ENCODE assay signal across 8 mouse cellular contexts in genomic region chr3:152209177-152209966, GRCm38 (mm10). TPM values are rescaled to one million over a fixed set of nuclear protein-coding genes. Genes with fewer than 3 reads are reported as not detected.
A peak's percentile ranks its signal among the peaks of the same experiment; 100 is the strongest.
DNase-seq lines count a peak whose midpoint lies in the region; ATAC-seq lines count a peak whose summit lies in the region.

No protein-coding gene starts in this region.

- peak overlapping the region; percentile 100 for H3K9ac ChIP-seq in neural tube, embryonic 11.5 days (ENCODE audit: low read length)
- H3K9ac ChIP-seq in forebrain, embryonic 16.5 days (replicated peaks; ENCODE audit: low read depth, low read length) = peak overlapping the region; percentile 84
- peak overlapping the region; percentile 98 for H3K9ac ChIP-seq in kidney, embryonic 15.5 days

- DNase-seq in neural tube, embryonic 11.5 days (ENCODE audit: low spot score) = peak; percentile 58
- no peak for DNase-seq in neural tube, embryonic 10.5 days (ENCODE audit: extremely low spot score, low spot score)
- DNase-seq in ZHBTc4 (ENCODE audit: low read depth, low spot score) = peak; percentile 70
- DNase-seq in ovary, postnatal 36 days (ENCODE audit: low spot score) = no peak
- no peak for DNase-seq in spleen, postnatal 4 days (ENCODE audit: low spot score in 2 of 2)

- 9% methylated on average over 25 of the region's 25 CpGs for WGBS in neural tube, embryonic 11.5 days
- 5% methylated on average over 25 of the region's 25 CpGs for WGBS in forebrain, embryonic 16.5 days
- WGBS in kidney, embryonic 15.5 days = 3% methylated on average over 25 of the region's 25 CpGs

- H3K27ac ChIP-seq in neural tube, embryonic 11.5 days (ENCODE audit: low read depth, low read length) = peak overlapping the region; percentile 100
- peak overlapping the region; percentile 100 for H3K27ac ChIP-seq in forebrain, embryonic 16.5 days (ENCODE audit: low read length)
- H3K27ac ChIP-seq in kidney, embryonic 15.5 days = peak overlapping the region; percentile 99

- H3K9me3 ChIP-seq in neural tube, embryonic 11.5 days (ENCODE audit: control insufficient read depth, low read length) = no peaks in the 10 kb centered on the region
- H3K9me3 ChIP-seq in forebrain, embryonic 16.5 days (ENCODE audit: control insufficient read depth, low read length) = no peaks in the 10 kb centered on the region
- H3K9me3 ChIP-seq in kidney, embryonic 15.5 days (replicated peaks) = no peaks in the 10 kb centered on the region

- H3K27me3 ChIP-seq in neural tube, embryonic 11.5 days (ENCODE audit: control insufficient read depth, insufficient read depth, low read length) = no peaks in the 10 kb centered on the region
- H3K27me3 ChIP-seq in forebrain, embryonic 16.5 days (replicated peaks; ENCODE audit: control insufficient read depth, insufficient read depth, low read length) = no peaks in the 10 kb centered on the region
- H3K27me3 ChIP-seq in kidney, embryonic 15.5 days = no peaks in the 10 kb centered on the region

- peaks cover 18% of the 10 kb centered on the region for H3K4me1 ChIP-seq in neural tube, embryonic 11.5 days (ENCODE audit: control insufficient read depth, insufficient read depth, low read length)
- peaks cover 24% of the 10 kb centered on the region for H3K4me1 ChIP-seq in forebrain, embryonic 16.5 days (replicated peaks; ENCODE audit: control insufficient read depth, insufficient read depth, low read length)
- peaks cover 24% of the 10 kb centered on the region for H3K4me1 ChIP-seq in kidney, embryonic 15.5 days

- H3K4me3 ChIP-seq in neural tube, embryonic 11.5 days (ENCODE audit: low read depth, low read length) = peak overlapping the region; percentile 97
- peak overlapping the region; percentile 94 for H3K4me3 ChIP-seq in forebrain, embryonic 16.5 days (replicated peaks; ENCODE audit: low read length)
- peak overlapping the region; percentile 97 for H3K4me3 ChIP-seq in kidney, embryonic 15.5 days (replicated peaks)

- no peaks in the 10 kb centered on the region for H3K36me3 ChIP-seq in neural tube, embryonic 11.5 days (ENCODE audit: control insufficient read depth, insufficient read depth, low read length)
- H3K36me3 ChIP-seq in forebrain, embryonic 16.5 days (ENCODE audit: control insufficient read depth, insufficient read depth) = no peaks in the 10 kb centered on the region
- no peaks in the 10 kb centered on the region; the same call in 1 of the 2 replicates for H3K36me3 ChIP-seq in kidney, embryonic 15.5 days

- H3K4me2 ChIP-seq in neural tube, embryonic 11.5 days (ENCODE audit: low read depth) = peak overlapping the region; percentile 81
- H3K4me2 ChIP-seq in forebrain, embryonic 16.5 days (ENCODE audit: low read length) = peak overlapping the region; percentile 89
- peak overlapping the region; percentile 68 for H3K4me2 ChIP-seq in kidney, embryonic 15.5 days

- peak; percentile 36 for ATAC-seq in neural tube, embryonic 11.5 days (ENCODE audit: insufficient read depth, low FRiP score, low TSS enrichment)
- no peak; the same call in 1 of the 2 replicates for ATAC-seq in forebrain, embryonic 16.5 days
- ATAC-seq in kidney, embryonic 15.5 days (replicated peaks; ENCODE audit: low FRiP score) = no peak; the same call in 1 of the 2 replicates
- peak; percentile 36 for ATAC-seq in megakaryocyte-erythroid progenitor cell, adult 5-6 weeks (replicated peaks; ENCODE audit: low FRiP score, low TSS enrichment, poor library complexity, severe bottlenecking)

RNA-seq across cellular contexts. Expression of gene Dnajb4, which starts 0.7 kb away (rescaled TPM):
- 26.5 and 27.0 TPM in 2 replicates for polyA plus RNA-seq in neural tube, embryonic 11.5 days (2014; fragmentation: Nextera tagmentation; extraction: Ambion mirVana)
- 36.3 and 39.8 TPM in 2 replicates for polyA plus RNA-seq in forebrain, embryonic 16.5 days (2015; fragmentation: Nextera tagmentation; extraction: Ambion mirVana)
- 30.9 and 31.1 TPM in 2 replicates for polyA plus RNA-seq in kidney, embryonic 15.5 days (2015; fragmentation: Nextera tagmentation; extraction: Ambion mirVana)
- 29.5 and 34.9 TPM in 2 replicates for total RNA-seq in megakaryocyte-erythroid progenitor cell, adult 5-6 weeks (2014; fragmentation: Nextera tagmentation)
- 74.0 and 111 TPM in 2 replicates for total RNA-seq in megakaryocyte-erythroid progenitor cell, adult 5-6 weeks (2017)

RNA-seq across cellular contexts. Expression of gene Fubp1, which starts 0.8 kb away (rescaled TPM):
- 399 and 403 TPM in 2 replicates for polyA plus RNA-seq in neural tube, embryonic 11.5 days (2014; fragmentation: Nextera tagmentation; extraction: Ambion mirVana)
- polyA plus RNA-seq in forebrain, embryonic 16.5 days (2015; fragmentation: Nextera tagmentation; extraction: Ambion mirVana) = 297 and 302 TPM in 2 replicates
- polyA plus RNA-seq in kidney, embryonic 15.5 days (2015; fragmentation: Nextera tagmentation; extraction: Ambion mirVana) = 301 and 315 TPM in 2 replicates
- 197 and 235 TPM in 2 replicates for total RNA-seq in megakaryocyte-erythroid progenitor cell, adult 5-6 weeks (2014; fragmentation: Nextera tagmentation)
- total RNA-seq in megakaryocyte-erythroid progenitor cell, adult 5-6 weeks (2017) = 282 and 332 TPM in 2 replicates

RNA-seq across cellular contexts. Expression of gene Gipc2, which starts 43.3 kb away (rescaled TPM):
- 1.1 and 1.6 TPM in 2 replicates for polyA plus RNA-seq in neural tube, embryonic 11.5 days (2014; fragmentation: Nextera tagmentation; extraction: Ambion mirVana)
- 4.0 and 4.1 TPM in 2 replicates for polyA plus RNA-seq in forebrain, embryonic 16.5 days (2015; fragmentation: Nextera tagmentation; extraction: Ambion mirVana)
- polyA plus RNA-seq in kidney, embryonic 15.5 days (2015; fragmentation: Nextera tagmentation; extraction: Ambion mirVana) = 25.4 and 30.4 TPM in 2 replicates
- total RNA-seq in megakaryocyte-erythroid progenitor cell, adult 5-6 weeks (2014; fragmentation: Nextera tagmentation) = not detected in 2 replicates
- not detected in 2 replicates for total RNA-seq in megakaryocyte-erythroid progenitor cell, adult 5-6 weeks (2017)

RNA-seq across cellular contexts. Expression of gene Nexn, which starts 56.8 kb away (rescaled TPM):
- polyA plus RNA-seq in neural tube, embryonic 11.5 days (2014; fragmentation: Nextera tagmentation; extraction: Ambion mirVana) = 5.9 and 6.0 TPM in 2 replicates
- 2.2 and 5.1 TPM in 2 replicates for polyA plus RNA-seq in forebrain, embryonic 16.5 days (2015; fragmentation: Nextera tagmentation; extraction: Ambion mirVana)
- 11.3 and 12.4 TPM in 2 replicates for polyA plus RNA-seq in kidney, embryonic 15.5 days (2015; fragmentation: Nextera tagmentation; extraction: Ambion mirVana)
- not detected in 2 replicates for total RNA-seq in megakaryocyte-erythroid progenitor cell, adult 5-6 weeks (2014; fragmentation: Nextera tagmentation)
- 1.3 and 1.8 TPM in 2 replicates for total RNA-seq in megakaryocyte-erythroid progenitor cell, adult 5-6 weeks (2017)

Comparison
In these comparisons a context has a peak if more than half of its experiments do, and no peak if none do; other contexts are left out.
1. DNase-seq: peak in neural tube, embryonic 11.5 days (single experiment) and ZHBTc4 (single experiment); none in neural tube, embryonic 10.5 days (single experiment), ovary, postnatal 36 days (single experiment) and spleen, postnatal 4 days (0 of 2).
2. ATAC-seq: peak in neural tube, embryonic 11.5 days (single experiment) and megakaryocyte-erythroid progenitor cell, adult 5-6 weeks (single experiment); none in forebrain, embryonic 16.5 days (single experiment) and kidney, embryonic 15.5 days (single experiment).
3. Peak in every context shown above with its lines, with median percentiles within 50 percentile points of each other: H3K27ac ChIP-seq, H3K4me2 ChIP-seq, H3K4me3 ChIP-seq and H3K9ac ChIP-seq.